Mouse (Mus musculus): Measurements from ENCODE around the gene Setd4.
"Not testable (repeated sequence)": the region's sequence is repeated elsewhere in the genome, so short reads cannot be mapped to it uniquely, and the experiment has no call there.

Gene Setd4

DNA sequence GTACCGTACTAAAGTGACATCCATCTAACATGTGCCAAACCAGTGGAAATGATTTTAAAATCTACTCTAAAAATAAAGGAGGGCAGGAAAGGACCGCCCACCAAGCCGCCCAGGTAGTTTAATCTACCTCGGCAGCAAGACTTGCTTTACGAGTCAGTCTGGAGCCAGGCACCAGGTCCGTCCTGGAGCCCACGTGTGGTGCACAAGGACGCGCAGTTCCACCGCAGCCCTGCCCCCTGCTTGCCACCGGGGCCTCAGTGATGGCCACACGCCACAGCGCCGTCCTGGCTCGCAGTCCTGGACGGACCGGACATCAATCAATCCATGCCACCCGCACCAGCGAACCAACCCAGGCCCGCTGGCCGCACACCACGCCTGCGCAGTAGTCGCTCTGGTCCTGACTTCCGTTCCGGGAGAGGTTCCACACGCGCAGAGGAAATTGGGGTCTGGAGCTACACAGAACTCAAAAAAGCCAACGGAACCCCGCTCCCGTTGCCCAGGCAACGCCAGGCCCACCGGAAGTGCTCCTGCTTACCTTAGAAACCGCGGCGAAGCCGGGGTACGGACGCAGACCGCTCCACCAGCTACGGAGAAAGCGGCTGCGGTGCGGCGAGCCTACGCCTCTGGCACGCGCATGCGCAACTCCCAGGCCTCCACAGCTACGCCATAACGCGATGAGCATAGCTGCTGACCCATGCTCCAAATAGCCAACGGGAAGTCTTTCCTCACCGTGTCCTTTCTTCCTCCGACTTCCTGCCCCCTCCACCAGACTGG, at the start of gene Setd4:
Gene Setd4 (minus strand): TSS at position 625 of the 774 bp plus-strand sequence.
- DNase-seq (ENCODE audit: low read depth, low spot score): peak; percentile 83

DNA sequence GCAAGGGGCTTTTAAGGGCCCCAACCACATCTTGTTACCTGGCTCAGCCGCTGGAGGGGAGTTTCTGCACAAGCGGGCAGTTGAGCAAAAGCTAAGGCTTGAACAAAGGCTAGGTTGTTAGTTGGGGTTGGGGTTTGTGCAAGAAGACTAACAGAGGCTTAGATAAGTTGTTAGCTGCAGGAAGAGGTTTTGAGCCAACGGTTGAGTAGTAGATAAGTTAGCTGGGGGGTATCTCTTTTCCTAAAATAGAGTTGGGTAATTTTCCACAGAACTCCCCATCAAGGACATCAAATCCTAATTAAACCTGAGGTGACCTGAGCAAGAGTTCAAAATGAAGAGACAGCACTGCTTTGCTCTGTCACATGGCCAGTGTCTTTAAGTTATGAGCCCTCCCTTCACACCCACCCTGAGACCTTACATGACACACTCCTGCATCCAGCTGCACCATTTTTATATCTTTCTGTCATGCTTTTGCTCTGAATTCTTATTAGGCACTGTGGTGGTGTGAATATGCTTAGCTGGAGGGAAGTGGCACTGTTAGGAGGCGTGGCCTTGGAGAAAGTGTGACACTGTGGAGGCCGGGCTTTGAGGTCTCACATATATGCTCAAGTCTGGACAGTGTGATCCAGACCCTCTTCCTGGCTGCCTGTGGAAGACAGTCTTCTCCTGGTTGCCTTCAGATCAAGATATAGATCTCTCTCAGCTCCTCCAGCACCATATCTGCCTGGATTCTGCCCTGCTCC, 44.7 kb upstream of the Setd4 start:
- DNase-seq (ENCODE audit: low read depth, low spot score): no peak

DNA sequence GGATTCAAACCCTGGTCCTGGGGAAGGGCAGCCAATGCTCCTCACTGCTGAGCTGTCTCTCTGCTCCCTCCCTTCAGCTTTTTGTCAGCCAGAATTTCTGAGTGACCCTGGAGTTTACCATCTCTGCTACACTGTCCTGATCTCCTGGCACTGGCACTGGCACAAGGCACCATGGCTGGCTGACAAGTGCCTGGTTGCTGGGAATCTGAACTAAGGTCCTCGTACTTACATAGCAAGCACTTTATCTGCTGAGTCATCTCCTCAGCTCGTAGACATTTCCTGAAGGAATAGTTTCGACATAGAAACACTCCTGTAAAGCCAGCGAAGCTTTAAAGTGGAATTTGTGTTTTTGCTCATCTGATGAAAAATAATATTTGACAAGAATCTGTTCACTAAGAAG, 40.1 kb upstream of the Setd4 start:
- DNase-seq (ENCODE audit: low read depth, low spot score): no peak

DNA sequence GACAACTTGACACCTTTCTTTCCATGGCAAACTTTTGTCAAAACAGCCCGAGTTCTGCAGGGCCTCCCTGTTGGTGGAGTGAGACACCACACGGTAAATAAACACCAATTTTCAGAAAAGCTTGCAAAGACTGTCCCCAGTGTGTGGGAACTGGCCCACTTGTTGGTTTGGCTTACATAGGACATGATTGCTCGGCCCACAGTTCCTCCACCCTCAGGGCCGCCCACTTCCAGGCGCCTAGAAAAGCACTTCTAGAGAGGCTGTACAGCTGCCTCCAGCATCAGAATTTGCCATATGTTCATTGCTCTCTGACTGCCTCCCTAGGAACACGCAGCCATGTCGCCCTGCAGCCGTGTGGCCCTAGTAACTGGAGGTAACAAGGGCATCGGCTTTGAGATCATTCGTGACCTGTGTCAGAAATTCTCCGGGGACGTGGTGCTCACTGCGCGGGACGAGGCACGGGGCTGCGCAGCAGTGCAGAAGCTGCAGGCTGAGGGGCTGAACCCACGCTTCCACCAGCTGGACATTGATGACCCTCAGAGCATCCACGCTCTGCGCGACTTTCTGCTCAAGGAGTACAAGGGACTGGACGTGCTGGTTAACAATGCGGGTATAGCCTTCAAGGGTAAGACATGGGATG, 24.0 kb upstream of the Setd4 start, which contains the start of gene Gm5678:
Gene Gm5678 (plus strand): TSS at position 337 of the 640 bp plus-strand sequence.
- DNase-seq (ENCODE audit: low read depth, low spot score): no peak

DNA sequence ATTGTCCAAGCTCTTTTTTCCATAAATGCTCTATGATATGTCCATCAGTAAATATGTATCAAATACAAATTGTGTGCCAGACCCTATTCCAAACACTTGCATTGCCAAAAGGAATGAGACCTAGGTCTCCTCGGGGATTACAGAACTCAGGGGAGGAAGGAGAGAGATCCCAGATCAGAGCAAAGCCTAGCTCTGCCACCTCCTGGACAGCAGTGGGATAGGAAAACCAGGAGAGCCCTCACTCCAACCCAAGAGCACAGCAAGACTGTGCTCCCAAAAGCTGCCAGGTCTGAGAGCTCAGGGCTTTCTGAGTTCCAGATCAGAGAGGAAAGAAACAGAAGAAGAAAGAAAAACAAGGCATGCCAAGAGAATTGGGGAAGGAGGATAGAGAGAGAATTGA, 22.9 kb upstream of the Setd4 start:
- no peak for DNase-seq (ENCODE audit: low read depth, low spot score)

DNA sequence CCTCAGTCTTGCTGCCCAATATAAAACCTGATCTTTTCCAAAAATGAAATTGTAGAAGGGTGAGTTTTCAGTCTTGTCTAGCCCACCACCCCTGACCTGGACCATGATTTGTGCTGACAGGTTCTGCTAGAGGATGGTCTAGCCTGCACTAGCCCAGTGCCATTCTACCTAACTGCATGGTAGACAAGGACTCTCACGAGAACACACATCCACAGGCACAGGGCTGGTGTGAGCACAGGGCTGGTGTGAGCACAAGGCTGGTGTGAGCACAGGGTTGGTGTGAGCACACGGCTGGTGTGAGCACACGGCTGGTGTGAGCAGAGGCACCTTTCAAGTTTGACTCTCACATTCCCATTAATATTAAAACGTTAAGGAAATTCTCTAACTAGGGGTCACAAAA, 20.8 kb upstream of the Setd4 start:
- no peak for DNase-seq (ENCODE audit: low read depth, low spot score)

DNA sequence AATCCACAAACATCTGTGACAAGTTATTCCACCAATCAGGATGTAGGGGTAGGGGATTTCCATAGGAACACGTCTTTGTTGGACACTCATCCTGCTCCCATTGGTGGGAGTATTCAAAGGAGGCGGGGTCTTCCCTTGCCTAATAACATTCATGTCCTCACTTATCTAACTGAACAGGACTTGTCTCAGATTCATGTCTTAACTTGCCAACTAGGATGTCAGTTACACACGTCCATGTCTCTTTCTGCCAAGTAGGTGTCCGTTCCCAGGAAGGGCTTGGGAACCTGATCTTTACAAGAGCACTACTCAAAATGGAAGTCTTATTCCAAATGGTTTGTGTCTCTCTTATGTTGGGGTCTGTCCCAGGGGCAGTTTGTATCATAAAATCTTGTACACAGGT, 19.9 kb upstream of the Setd4 start:
- DNase-seq (ENCODE audit: low read depth, low spot score): not testable (repeated sequence)

DNA sequence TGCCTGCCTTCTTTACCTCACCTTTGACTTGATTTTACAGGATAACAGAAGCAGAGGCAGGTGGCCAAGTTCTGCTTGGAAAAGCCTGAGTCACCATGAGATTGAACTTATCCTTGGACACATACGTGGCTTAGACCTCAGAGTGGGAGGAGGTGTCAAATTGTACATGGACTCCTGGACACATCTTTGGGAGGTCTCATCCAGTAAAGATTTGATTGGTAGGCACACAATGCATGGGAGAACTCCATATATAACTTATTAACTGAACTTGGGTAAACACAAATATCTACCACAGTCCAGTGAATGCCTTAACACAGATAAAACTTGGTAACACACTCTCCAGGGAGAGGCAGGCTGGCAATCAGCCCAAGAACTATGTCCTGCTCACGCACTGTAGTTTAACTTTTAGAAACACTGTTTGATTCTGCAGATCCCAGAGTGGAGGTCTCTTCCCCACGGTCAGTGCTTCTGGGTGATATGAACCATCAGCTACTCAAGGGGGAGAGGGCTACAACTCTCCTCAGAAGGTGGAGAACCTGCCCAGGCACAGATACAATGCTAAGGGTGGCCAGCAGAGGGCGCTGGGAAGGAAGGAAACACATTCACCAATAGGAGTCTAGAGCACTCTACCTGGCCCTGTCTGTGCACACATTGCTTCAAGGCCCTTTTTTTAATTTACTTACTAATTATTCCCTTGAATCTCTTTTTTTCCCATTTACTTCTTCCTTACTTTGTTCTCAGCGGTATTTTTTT, 11.4 kb upstream of the Setd4 start:
- DNase-seq (ENCODE audit: low read depth, low spot score): peak; percentile 26

DNA sequence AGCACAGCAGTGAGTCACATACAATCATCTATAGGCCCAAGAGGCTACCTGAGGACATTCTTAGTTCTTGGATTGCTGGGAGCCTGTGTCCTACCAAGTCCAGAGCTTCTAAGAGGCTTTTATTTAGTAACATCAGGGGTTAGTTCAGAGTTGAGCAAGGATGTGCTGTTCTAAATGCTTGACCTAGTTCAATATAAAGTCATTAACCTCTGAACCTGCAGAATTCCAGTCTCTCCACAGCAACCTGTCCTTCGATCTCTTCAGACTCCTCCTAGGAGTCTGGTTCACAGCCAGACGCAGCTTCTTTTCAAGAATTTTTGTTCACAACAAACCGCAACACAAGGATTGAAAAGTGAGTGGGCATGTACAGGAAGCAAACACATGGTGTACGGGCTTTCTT, 7.1 kb upstream of the Setd4 start:
- no peak for DNase-seq (ENCODE audit: low read depth, low spot score)

DNA sequence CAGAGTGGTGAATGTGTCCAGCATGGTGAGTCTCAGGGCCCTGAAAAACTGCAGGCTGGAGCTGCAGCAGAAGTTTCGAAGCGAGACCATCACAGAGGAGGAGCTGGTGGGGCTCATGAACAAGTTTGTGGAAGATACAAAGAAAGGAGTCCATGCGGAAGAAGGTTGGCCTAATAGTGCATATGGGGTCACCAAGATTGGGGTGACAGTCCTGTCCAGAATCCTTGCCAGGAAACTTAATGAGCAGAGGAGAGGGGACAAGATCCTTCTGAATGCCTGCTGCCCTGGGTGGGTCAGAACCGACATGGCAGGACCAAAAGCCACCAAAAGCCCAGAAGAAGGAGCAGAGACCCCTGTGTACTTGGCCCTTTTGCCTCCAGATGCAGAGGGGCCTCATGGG, 5.9 kb upstream of the Setd4 start:
- DNase-seq (ENCODE audit: low read depth, low spot score): no peak

DNA sequence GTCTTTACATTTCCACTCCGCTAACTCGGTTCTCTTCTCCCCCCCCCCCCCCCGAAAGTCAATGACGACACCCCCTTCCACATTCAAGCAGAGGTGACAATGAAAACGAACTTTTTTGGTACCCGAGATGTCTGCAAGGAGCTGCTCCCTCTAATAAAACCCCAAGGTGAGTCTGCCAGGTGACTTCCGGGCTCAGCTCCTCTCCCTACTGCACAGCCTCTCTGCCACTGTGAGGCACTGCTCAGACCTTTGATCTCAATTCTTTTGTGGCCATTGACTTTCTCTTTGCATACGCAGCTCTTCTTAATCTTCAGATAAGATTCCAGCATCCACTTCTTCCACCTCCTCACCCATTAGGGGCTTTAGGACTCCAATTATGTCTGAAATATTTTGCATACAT, 4.9 kb upstream of the Setd4 start:
- DNase-seq (ENCODE audit: low read depth, low spot score): no peak

DNA sequence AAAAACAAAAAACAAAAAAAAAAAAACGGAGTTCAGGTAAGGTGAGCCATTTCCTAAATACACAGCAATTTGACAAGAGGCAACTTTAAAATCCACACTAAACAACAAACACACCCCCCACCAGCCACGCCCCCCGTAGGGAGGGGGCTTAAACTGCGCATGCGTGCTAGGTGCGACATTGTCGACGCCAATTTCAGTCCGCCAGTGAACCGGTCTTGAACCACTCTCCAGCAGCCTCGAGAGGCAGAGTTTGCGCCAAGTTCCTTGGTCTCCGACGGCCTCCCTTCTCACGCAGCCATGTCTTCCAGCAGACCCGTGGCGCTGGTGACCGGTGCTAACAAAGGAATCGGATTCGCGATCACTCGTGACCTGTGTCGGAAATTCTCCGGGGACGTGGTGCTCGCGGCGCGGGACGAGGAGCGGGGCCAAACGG, 3.8 kb upstream of the Setd4 start:
- peak; percentile 71 for DNase-seq (ENCODE audit: low read depth, low spot score)

DNA sequence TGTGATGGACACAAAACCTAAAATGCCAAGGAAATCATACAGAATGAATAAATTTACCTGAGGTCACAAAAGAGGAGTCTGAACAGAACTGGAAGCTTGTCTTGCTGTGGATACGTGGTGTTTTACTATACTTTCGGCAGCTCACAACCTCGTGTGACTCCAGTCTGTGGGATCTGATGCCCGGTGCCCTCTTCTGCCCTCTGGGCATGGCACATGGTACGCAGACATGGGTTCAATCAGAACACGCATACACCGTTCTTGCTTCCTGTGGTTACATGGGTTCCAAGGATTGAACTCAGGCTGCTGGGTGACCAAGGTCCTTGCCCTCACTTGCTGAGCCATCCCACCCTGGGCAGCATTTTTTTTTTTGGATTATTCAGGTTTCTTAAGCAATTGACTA, 2.3 kb upstream of the Setd4 start:
- DNase-seq (ENCODE audit: low read depth, low spot score): no peak

DNA sequence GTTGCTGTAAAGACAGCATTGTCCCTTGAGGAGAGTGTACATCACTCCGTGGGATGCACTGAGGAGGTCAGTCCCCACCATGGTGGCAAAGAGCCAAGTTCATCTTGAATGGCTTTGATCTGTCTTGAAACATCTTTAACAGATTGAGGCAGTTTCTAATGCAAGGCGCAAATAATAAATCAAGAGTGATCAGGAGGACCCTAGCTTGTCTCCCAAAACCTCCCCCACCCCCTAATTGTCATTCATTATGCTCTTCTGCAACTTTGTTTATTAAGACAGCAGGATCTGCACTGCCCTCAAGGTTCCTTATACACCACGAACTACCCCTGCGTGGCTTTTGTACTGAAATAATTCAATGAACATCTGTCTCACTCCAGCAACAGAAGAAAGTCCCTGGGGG, 1.7 kb upstream of the Setd4 start, which contains the start of gene Cbr1:
Gene Cbr1 (plus strand): TSS at position 301 of the 400 bp plus-strand sequence.
- no peak for DNase-seq (ENCODE audit: low read depth, low spot score)

DNA sequence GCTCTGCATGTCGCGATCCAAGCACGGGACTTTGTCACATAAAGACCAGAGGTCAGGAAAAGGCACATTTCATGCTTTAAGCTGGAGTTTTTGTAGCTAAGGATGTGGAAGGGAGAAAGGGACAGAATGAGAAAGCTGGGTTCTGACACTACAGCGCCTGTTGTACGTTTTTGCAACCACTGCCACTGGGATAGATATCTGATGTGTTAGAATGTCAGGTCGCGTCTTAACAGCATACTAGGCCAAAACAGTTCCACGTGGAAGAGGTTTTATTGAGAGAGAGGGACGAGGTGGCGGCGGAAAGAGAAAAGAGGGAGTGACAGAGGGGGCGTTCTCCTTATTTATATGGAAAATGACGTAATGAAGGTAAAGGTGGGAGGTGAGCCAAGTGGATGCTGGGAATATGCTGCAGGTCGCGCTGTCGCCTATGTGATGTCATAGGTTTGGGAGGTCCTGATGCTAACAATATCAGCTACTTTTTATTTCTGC, 662 bp upstream of the Setd4 start:
- peak; percentile 38 for DNase-seq (ENCODE audit: low read depth, low spot score)

DNA sequence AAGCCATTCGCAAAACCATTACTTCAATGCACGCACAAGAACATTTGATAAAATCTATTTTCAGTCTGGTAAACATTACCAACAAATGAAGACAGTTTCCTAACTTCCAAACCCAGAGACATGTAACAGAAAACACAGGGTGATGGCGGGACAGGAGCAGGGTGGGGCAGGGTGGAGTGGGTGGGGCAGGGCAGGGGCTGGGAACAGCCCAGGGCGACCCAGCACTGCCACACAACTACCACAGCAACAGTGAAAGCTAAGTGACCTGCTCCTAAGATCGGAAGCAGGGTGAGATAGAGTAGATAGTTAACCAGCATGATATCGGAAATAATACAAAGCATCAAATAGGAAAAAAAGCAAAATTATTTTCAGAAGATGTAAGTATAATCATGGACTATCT, 4.4 kb downstream of the Setd4 start:
- no peak for DNase-seq (ENCODE audit: low read depth, low spot score)

DNA sequence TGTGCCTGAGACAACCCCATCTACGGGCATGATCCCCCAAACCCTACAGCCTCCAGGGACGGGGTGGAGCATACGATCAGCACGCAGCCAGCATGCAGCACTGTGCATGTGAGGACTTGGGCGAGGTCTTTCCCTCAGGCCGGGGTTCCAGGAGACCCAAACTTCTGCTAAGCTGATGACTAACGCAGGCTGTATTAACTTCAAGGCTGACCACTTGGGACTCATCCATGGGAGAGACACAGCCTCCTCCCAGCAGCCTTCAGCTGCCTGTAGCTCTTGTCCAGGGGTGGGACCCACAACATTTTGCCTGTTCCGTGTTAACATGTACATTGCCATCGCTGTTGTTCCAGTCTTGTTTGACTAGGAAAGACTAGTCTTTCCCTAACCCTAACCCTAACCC, 6.3 kb downstream of the Setd4 start:
- no peak for DNase-seq (ENCODE audit: low read depth, low spot score)

DNA sequence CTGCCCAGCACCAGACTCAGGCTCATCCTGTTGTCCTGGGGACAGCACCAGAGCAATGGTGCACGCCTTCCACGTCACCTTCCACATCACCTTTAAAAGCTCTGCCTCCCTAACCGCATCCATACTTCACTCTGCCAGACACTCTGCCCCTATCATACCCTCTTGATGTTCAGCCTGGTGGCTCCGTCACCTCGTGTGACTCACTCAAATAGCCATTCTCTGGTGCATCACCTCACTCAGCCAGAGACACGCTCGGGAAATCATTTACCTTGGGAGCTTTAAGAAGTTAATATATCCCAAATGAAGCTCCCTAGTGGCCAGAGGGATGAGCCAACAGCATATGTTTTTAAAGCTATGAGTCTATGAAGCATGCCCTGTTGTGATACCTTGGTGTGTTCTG, 7.1 kb downstream of the Setd4 start:
- DNase-seq (ENCODE audit: low read depth, low spot score): no peak

DNA sequence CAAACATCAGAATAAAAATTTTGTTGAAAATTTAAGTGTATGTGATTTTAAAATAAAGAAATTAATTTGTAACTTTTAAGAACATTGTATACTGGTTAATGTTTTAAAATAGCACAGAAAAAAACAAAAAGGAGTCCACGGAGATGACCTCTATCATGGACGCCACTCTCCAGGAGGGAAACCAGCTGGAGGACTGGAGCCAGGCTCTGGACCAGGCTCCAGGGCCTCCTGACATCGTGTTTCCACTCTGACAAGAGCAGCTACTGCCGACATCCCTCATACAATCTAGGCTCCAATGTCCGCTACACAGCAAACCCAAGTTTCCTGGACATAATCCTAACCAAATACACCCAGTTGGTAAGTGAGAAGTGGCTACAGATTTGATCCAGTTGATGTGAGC, 8.1 kb downstream of the Setd4 start:
- DNase-seq (ENCODE audit: low read depth, low spot score): no peak

DNA sequence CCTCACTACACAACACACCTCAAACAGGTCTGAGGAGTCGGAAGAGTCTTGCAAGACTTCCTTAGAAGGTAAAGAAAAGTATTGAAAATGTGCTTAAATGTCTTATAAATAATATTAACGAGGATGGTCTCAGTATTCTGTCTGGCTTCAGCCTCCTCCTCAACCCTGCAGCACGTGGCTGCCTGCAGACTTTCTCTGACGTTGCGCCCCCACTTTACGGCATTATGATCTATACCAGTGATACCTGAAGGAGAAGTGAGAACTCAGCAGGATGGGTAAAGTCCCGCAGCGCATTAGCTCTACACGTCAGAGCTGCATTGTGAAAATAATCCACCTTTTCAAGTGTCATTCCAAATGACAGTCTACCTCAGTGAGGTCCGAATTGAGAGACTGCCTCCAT, 9.4 kb downstream of the Setd4 start:
- no peak for DNase-seq (ENCODE audit: low read depth, low spot score)

DNA sequence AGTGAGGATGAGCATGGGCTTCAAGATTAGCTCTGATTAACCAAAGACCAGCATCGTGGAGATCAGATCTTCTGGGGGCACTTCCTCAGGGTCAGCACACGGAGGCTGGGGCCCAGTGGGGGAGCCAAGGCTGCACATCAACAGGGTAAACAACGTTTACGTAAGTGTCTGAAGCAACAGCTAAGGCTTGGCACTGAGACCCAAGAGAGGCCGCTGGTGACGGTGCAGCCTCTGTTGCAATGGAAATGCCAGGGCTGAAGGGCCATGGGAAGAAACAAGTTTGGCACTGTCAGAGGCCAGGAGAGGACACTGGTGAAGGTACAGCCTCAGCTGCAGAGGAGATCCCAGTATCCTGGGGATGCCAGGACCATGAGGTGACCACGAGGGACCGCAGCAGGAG, 10.5 kb downstream of the Setd4 start:
- no peak for DNase-seq (ENCODE audit: low read depth, low spot score)

DNA sequence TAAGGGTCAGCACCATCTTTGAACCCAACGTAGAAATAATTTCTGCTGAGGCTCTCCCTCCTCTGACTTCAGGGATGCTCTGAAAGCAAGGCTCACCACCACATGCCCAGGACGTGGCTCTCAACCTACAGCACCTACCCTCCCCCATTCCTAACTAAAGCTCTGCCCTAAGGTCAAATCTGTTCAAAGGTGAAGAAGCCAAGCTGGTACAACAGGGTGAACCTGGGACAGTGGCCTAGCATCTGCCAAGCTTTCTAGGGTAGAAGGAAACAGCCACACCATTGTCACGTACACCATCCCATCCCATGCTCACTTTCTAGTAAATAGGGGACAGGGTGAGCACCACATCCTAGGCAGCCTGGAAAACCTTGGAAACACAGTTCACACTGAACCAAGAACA, 11.2 kb downstream of the Setd4 start:
- DNase-seq (ENCODE audit: low read depth, low spot score): no peak
